Mouse (Mus musculus) frontal cortex, postnatal 14 days (tissue): Measurements from ENCODE around the gene Cacnb4.
A peak's percentile ranks its signal among the peaks of the same experiment; 100 is the strongest.

ENCODE experiments used
- DNase-seq, 2 experiments: peaks; one replicate each; pipeline ENCODE4 v3.0.0; 2022; ENCODE audit warnings: low spot score in 2 of 2

The Cacnb4 gene

DNA sequence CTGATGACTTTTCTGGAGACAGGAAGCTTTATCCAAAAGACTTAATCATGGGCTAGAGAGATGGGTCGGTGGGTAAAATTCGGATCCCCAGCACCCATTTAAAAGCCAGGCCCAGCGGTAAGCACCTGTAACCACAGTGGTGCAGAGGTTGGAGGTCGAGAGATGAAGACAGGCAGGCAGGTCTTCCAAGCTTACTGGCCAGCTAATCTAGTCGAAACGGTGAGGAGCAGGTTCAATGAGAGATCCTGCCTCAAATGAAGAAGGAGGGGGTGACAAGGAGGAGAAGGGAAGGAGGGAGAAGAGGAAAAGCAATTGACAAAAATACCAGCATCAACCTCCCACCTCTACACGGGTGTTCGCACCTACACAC lies 72.0 kb downstream of the Cacnb4 start:
- no peak for DNase-seq

- DNase-seq = no peak
These were observed 72.5 kb downstream of the Cacnb4 start for GRCm38 (mm10) chr2:52603935-52604650.

- no peak for DNase-seq
These were observed 73.2 kb downstream of the Cacnb4 start for GRCm38 (mm10) chr2:52603421-52603820.

- DNase-seq = no peak
These were observed 73.7 kb downstream of the Cacnb4 start for GRCm38 (mm10) chr2:52602921-52603320.

DNA sequence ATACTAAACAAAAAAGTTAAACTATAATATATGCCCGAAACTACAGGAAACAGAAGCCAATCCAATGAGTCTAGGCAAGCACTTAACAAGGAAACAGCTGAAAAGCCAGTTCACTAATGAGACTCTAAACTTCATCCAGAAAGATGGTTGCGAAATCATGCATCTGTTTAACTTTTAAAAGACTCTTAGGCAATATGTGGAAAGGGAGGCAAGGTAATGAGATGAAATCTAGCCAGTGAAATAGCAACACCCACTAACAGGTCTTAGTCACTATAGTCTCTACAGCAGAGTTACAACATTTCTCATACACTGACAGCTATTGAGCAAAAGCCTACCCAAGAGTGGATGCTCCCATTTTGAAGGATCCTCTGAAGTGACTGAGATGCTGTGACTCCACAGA lies 74.4 kb downstream of the Cacnb4 start:
- DNase-seq = no peak

- no peak for DNase-seq
These were observed 79.1 kb downstream of the Cacnb4 start for GRCm38 (mm10) chr2:52597511-52597910.

DNA sequence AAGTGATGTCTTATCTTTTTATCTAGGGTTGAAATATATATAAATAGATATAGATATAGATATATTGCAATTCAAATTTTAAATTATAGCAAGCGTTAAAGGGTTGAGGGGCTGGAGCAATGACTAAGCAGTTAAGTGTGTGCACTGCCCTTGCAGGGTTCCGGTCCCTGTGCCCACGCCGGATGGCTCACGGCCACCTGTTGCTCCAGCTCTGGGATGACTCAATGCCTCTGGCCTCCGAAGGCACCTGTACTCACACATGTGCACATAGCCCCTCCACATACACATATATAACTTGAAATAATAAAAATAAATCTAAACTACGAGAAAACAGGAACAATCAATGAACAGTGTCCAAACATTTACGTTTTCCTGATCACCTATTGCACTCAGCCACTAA lies 82.8 kb downstream of the Cacnb4 start:
- no peak for DNase-seq

DNA sequence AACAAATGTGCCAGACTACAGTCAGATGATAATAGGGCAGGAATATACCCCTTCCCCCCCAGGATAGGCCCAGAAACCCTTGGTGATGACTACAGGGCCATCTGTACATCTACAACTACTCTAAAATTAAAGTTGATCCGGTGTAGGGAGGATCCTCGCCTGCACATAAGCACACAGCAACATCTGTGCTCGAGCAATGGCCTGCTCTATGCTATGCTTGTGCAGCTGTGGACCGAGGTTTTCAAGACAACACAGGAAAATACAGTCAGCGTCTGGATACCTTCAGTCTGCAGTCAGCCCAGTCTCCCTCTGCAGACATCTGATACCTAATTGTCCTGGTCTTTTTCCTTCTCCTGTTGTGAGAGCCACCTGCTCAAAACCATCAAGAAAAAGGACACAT lies 83.4 kb downstream of the Cacnb4 start:
- no peak for DNase-seq

DNA sequence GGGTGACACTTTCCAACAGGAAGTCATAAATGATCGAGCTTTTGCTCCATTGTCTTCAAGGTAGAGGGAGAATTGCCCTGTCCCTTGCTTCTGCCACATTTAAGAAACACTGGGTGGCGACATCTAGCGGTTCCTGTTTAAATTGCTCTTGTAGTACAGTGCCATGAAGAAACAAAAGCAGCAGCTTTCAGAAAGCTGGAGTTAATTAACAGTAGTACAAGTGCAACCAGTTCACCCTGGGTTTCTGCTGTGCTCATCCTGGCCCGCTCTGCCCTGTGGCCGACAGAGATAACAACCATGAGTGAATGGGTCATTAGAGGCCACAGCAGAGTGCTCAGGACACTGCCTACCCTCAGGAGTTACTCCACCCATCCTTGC lies 85.7 kb downstream of the Cacnb4 start:
- peak; percentile 46 to 78 for DNase-seq

DNA sequence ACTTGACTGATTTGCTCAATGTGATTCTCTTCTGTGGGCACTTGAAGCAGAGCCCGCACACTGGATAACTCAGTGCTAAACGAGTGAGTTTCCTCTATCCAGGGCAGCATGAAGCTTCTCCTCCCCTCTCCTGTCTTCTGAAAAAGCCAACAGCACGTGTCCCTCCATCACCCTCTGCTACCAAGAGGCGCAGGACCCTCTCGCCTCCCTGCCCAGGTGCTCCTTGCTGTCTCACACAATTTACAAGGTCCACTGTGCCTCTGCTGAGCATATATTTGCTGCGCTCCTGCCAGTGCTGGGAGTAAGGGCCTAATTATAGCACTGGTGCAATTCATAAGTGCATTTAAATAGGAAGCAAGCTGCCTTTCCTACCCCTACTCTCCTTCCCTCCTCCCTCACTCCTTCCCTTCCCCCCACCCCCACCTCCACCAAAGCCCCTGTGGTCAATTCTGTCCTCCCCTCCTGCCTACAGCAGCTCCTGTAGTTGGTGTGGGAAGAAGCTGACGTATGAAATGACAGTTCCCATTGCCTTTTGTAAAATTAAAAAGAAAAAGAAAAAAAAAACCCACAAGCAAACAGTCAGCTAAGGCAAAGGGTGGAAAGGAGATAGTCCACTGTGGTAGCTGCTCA lies 86.2 kb downstream of the Cacnb4 start:
- no peak for DNase-seq

GRCm38 (mm10) chr2:52589514-52589913 lies 87.1 kb downstream of the Cacnb4 start:
- DNase-seq = no peak

DNA sequence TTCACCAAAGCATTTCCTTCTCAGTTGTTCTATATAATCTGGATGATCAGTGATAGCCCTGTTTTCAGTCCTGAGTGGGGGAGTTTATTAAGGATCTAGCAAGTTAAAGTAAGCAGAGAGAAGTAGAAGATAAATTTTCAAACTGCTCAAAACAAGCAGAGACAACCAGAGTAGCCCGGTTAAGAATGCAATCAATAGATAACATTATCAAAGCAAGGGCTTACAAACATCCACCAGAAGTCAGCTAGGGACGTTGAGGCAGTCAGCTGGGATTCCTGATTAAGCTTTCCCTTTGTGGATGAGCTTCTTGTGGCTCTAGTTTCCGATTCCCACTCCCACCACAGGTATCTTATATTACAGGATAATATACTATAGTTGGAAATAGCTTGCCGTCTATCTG lies 91.2 kb downstream of the Cacnb4 start:
- DNase-seq = no peak

GRCm38 (mm10) chr2:52581132-52581781 lies 95.4 kb downstream of the Cacnb4 start:
- DNase-seq = no peak

- no peak for DNase-seq
These were observed 95.9 kb downstream of the Cacnb4 start for GRCm38 (mm10) chr2:52580697-52581096.

DNA sequence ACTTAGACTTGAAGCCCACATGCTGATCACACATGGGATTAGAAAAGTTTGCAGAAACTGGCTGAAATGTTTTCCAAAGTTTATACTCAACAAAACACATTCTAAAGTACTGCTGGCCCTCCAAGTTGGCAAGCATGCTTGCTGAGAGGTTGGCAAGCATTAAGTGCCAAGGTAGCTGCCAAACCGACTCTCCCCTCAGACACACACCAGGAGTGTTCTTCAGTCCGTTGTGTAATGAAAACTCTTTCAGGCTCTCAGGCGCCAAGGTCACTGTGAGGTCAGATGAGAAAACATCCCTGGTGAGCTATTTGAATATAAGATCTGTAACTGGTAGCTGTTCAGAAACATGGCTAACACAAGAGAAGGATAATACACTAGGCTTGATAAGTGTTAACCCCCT lies 97.8 kb downstream of the Cacnb4 start:
- no peak for DNase-seq

GRCm38 (mm10) chr2:52577700-52578099 lies 98.9 kb downstream of the Cacnb4 start:
- no peak for DNase-seq

DNA sequence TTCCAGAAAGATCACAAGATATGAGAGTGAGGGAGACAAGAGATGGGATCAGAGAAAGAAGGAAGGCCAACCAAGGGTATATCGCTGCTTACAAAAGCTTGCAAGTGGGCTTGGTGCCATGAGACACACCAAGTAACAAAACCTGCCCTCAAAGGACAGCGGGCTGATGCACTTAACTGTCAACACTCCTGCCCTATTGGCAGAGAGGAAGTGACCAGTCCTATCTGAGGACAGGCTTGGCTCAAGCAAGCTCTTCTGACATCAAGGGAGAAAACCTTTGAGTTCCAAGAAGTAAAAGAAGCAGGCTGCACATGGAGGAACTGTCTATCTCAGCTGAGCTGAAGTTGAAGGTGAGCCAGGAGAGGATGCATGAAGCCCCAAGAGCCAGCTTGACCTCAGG lies 100.1 kb downstream of the Cacnb4 start:
- no peak for DNase-seq

GRCm38 (mm10) chr2:52575637-52576175 lies 100.9 kb downstream of the Cacnb4 start:
- no peak for DNase-seq

GRCm38 (mm10) chr2:52574929-52575328 lies 101.7 kb downstream of the Cacnb4 start:
- no peak for DNase-seq

DNA sequence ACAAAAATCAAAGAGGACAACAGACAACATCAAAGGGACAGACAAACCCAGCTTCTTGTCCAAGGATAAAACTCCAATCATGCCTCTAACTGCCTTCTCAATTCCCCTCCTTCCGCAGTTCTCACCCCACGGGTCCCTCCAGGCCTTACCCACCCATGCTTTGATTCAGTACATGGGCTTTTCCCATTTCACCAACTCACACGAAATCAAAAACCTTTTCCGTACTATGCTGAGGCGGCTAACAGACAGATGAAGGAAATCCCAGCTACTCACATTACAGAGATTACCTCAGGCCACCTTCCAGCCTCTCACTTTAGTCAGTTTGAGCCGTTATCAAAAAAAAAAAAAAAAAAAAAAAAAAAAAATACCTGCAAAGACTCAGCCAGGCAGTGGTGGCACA lies 104.4 kb downstream of the Cacnb4 start:
- DNase-seq = no peak

DNA sequence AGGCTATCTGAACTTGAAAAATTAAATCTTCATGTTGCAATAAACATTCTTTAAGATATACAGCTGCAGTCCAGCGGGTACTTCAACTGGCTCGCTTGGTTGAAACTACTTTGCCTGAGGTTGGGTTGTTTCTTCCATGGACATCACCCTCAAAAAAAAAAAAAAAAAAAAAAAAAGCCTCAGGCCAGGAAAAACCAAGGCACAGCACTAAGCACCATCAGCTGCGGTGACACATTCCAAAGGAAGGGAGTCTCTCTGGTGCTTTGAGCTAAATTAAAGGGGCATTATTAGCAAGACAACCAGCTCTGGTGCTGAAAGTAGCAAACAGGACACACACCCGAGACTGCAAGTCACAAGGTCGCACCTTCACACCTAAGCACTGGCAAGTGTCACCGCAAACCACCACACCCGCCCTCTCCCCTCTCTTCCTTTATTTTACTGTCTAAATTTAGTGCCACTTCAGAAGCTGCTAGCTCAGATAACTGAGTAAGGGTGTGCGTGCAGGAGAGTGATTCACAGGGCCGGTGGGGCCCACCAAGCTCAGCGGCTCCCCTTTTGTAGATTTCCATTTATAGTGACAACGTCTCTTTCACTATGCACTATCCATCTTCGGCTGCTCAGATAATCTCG lies 105.2 kb downstream of the Cacnb4 start:
- DNase-seq = no peak

DNA sequence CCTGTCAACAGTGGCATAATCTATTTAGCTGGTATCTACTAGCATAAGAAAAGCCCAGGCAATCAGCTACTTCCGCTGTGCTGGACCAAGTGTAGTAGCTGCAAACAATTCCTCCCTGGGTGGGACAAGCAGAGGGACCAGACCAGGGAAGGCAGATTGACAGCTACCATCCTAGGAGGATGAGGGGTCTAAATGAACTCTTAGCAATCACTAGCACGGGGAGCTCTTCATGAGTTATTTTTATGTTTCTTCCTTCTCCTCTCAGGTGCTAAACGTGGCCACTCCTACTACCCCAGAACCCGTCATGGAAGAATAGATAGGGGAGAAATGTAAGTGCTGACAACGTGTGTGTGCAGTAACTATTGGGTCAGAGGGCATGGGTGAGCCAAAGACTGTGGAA lies 105.8 kb downstream of the Cacnb4 start:
- DNase-seq = no peak

DNA sequence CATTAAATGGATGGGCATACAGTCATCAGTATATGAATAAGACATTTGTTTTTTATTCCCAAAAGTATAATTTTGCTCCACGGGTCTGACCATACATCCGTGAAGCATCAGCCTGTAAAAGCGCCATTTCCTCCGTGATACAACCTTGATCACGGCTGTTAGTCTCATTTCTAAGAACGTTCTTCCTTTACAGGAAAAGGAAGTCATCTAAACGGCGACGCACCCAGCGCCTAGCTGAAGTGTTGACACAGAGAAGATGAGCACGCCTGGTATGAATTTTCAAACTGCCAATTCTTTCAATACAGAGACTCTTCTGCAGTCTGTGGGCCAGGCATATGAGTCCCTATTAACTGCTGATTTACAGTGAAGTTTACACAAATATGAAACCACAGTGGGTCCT lies 106.5 kb downstream of the Cacnb4 start:
- DNase-seq = no peak
